Mouse (Mus musculus): ENCODE results near the gene Gm43517.

Gm43517 gene

GRCm38 (mm10) chr12:49384876-49385630 is at the start of gene Gm43517:
Gene Gm43517, plus strand, starts transcription at chr12:49385174.
- DNase-seq, result no peak

GRCm38 (mm10) chr12:49349697-49350096 is 35.3 kb upstream of the Gm43517 start:
- no peak for DNase-seq

DNA sequence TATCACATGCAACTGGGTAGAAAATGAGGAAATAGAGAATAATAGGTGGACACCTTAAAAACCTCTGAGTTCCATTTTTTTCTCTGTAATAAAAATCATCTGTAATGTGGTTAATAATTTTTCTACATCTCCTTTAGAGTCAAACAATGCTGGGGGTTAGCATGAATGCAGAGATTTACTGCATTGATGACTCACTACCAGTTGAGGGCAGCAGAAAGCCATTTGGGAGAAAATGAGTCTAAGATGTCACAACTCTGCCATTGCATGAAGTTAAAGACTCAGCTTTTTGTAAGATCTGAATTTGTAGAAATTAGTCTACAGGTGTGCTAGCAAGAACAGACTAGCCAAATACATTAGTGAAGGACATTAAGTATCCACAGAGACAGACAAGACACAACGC is 16.0 kb upstream of the Gm43517 start:
- DNase-seq, result no peak

DNA sequence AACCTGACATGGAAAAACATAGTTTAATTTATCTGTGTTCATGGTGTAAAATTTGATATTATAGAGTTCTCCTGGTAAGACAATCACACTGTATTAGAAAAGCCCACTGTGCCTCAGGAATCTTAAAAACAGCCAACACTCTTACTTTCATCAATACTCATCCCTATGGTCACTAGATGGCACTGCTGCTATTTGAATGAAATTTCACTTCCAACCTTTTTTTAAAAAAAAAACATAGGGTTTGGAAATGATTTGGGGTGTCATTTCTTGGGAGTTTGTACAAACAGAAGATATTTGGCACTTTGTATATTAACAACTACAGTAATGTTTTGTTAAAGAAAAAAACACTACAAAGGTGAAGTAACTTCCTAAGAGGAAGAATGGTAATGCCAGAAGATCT is 12.8 kb upstream of the Gm43517 start:
- DNase-seq, result no peak

DNA sequence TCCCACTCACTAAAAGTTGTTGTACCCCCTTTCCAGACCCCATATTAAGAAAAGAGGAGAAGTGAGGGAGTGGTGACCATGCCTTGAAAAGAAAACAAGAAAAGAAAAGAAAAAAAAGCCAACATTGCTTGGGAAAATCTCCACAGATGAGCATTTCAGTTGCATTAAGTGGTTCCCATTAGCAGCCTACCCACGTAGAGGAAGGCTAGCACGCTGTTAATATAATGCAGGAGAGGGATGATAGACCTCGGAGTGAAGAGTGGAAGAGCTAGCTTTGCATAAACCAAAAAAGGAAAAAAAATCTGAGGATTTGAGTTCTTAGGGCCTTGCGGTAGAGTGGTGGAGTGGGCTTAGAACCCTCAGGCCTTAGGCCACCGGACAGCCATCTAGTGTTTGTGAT is 11.8 kb upstream of the Gm43517 start:
- no peak for DNase-seq

- DNase-seq, result no peak
These were observed 11.0 kb upstream of the Gm43517 start for GRCm38 (mm10) chr12:49373821-49374605.

DNA sequence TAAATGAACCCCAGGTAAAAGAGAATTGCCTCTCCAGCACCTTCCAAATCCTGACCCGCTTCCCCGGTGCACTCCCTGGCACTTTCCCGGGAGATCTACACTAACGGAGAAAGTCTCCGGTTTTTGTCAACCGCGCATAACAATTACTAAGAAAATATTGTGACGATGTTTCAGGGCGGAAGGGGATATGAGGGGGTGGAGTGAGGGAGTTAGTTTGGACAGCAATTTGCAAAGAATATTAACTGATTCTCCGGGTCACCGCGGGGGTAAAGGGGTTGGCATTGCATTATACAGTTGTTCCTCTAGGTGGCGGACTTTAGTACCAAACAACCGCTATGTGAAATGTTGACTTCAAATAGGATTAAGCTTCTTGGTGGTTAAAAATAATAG is 10.4 kb upstream of the Gm43517 start:
- no peak for DNase-seq

DNA sequence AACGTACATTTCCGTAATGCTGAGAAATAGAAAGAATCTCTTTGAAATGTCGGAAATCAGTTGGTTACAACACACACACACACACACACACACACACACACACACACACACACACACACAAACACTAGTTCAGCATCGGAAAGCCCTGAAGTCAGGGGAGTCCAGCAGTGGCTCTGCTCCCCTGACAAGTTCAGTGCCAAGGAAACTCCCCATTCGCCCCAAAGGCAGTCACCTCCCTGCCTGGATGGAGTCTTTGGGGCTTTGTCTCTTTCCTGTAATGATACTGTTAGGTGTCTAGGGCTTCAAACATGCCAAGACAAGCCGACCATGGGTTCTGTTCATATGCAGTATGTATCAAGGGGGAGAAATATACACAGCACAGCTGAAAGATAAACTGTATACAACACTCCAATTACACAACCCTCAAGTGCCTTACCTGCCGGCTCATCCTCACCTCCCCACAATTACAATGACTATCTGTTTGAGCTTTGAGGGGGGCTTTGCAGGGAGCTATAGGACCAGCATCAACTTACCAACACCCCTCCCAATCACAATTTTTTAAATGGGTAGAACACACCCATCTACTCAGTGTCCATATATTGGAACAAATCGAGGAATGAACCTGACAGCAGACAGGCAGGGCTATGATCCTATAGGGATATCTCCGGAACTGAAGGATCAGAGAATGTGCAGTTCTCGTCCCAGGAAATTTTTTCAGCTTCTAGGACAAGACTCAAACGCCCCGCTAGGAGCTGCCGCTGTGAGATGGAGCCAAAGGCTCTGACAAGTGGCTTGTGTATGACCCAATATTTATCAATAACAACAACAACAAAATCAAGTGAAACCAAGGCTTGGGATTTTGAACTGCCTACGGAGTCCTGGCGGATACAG is 9.3 kb upstream of the Gm43517 start:
- no peak for DNase-seq

DNA sequence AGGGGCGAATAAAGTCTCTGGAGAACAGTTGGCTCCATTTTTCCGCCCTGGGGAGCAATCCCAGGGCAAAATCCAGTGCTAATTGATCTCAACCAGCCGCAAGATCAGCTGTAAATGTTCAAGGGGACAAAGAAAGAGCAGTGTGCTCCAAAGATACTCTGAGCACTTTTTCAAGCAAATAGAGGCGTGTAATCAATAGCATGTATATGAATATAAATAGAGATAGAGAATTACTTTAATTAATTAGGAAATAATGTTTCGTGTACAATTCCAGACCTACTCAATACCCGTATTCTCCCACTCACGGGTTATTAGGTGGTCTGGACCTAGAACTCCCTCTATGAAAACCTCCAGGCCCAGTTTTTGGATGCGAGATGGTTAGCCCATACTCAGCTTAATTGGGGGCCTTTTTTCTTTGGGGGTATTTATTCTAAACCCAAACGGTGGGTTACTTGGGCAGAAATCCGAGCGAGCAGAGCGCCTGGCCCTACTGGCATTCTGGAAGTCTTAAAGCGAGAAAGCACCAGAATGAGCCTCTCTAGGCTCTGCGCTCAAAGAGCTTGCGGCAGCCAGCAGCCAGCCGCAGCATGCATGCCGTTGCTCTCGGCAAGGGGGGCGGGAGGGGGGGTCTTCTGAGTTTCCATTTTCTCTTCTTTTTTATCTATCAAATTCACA is 8.5 kb upstream of the Gm43517 start:
- no peak for DNase-seq

GRCm38 (mm10) chr12:49377281-49377970 is 7.5 kb upstream of the Gm43517 start:
- no peak for DNase-seq

DNA sequence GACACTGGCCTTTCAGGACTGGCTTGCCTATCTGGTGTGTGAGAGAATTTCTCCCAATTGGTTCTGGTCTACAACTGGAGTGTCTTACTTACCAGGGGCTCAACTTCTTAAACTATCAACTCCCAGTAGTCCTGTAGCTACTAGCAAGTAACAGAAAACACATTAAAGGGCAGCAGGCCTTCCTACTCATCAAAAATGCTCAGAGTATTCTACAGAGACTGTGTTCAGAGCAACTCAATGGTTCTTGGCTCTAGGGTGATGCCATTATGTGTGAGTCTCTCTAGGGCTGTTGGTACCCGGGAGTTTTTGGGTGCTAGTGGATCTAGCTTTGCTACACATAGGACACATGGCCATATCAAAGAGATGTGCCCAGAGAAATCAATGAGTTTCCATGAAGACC is 6.1 kb upstream of the Gm43517 start:
- DNase-seq, result no peak

- no peak for DNase-seq
These were observed 5.5 kb upstream of the Gm43517 start for GRCm38 (mm10) chr12:49379446-49379845.

DNA sequence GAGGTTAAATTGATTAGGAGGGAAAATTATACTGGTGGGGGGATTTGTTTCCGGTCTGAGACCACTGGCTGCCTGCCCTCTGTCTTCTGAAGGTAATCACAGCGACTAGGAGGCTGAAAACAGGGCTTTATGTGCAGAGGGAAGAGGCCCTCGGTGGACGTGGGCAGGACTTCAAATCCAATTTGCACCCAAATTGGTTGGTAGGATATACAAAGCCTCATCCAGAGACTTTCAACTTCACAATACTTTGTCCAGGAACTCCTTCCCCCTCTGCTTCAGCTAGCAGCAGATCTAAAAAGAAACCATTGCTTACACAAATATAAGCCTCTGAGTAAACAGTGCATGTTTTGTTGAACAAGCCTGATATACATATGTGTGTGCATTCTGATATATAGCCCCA is 4.5 kb upstream of the Gm43517 start:
- DNase-seq, result no peak

DNA sequence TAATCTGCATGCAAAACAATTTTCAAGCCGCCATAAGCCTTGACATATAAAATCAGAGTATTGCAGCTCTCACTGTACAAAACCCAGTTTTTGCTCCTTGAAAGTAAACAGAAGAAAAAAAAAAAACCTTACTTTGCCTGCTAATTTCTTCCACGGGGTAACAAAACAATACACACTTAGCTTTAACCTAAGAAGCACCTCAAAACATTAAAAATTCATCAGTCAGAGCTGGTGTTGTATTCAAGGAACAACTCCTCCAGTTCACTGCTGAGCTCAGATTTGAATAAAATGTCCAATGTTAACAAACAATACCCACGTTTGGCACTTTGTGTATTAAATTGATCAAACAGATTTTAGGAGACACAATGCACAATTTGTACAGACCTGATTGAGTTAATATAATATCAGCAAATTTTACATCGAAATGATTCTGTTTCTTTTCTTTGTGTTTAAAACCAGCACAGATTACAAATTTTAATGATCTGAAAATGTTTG is 3.9 kb upstream of the Gm43517 start:
- DNase-seq, result no peak

- no peak for DNase-seq
These were observed 3.1 kb upstream of the Gm43517 start for GRCm38 (mm10) chr12:49381721-49382365.

DNA sequence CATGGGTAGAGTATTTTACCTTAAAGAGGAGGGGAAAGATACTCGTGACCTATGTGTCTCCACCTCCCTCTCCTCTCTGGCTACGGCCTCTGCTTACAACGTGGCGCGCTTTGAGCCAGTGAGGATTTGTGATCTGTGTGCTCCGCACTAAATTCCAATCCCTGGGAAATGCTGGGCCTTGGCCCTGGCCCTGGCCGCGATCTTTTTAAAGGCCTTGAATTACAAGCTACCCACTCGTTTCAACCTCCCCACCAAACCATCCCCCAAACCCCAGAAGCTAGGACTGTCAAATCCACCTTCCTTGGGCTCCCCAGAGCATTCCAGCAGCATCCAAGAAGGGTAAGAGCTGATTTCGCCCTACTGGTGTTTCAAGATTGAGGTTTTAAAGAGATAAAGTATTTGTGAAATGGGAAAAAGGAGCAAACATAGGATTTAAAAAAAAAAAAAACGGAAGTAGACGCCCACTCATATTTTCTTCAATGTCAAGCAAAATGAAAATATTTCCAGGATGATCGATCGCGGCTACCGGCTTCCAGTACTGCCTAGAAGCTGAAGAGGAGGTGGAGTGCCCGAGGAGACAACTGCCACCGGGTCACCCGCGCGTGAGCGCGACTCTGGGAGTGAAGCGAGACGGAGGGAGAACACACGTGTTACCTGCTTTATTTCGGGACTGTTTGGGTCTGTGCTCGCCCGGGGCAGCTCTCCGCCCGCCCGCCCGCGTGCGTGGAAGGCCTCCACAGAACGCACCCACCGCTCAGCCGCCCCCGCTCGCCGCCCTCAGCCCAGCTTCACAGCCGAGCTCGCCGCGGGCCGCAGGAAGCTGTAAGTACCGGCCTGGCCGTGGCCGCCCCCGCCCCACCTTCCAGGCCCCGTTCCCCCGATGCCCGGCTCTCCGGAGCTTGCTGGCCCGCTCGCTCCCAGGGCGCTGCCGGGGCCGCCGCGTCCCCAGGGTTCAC is 2.1 kb upstream of the Gm43517 start, which contains the start of gene Foxg1:
Gene Foxg1, plus strand, starts transcription at position 96 of the 956 bp plus-strand sequence.
- DNase-seq, result no peak

DNA sequence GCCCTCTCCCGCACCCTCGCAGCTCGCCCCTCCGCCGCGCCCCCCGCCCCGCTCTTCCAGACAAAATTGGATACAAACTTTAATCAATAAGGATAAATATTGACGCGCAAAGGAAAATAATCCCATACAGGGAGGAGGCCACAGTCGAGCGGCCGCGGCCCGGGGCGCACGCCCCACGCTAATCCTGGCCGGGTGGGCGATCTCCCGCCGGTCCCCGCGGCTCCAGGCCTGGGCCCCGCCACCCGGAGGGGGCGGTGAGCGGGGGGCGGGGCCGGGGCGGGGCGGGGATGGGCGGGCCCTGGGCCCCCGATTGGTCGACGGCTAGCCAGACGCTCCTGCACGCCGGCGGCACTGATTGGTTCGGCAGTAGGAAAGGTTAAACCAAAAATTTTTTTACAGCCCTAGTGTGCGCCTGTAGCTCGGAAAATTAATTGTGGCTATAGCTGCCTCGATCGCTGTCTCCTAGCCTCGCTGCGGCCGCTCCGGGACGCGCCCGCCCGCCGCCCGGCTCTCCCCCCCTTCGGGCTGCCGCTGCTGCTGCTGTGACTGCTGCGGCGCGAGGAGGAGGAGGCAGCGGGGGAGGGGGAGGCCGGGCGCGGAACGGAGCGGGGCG is 1.3 kb upstream of the Gm43517 start:
- no peak for DNase-seq

DNA sequence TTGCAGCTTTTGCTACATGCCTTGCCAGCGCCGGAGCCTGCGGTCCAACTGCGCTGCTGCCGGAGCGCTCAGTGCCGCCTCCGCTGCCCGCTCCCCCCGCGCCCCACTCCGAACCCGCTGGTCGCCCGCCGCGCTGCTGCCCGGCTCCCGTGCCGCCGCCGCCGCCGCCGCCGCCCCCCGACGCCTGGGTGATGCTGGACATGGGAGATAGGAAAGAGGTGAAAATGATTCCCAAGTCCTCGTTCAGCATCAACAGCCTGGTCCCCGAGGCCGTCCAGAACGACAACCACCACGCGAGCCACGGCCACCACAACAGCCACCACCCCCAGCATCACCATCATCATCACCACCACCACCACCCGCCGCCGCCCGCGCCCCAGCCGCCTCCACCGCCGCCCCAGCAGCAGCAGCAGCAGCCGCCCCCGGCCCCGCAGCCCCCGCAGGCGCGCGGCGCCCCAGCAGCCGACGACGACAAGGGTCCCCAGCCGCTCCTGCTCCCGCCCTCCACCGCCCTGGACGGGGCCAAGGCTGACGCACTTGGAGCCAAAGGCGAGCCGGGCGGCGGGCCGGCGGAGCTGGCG is 589 bp upstream of the Gm43517 start:
- no peak for DNase-seq

GRCm38 (mm10) chr12:49385631-49385990 is 637 bp downstream of the Gm43517 start:
- no peak for DNase-seq
